Mouse (Mus musculus) liver, embryonic 14.5 days (tissue): ENCODE measurements at regions not wholly inside any gene's neighbourhood (a gene's known extent, or its start where the extent isn't known, plus 50 kb on each side); places are given as distances from the start of the nearest gene placed in this dataset.

Source experiments
- ATAC-seq: fragments of 200-750 bp; cut with Nextera tagmentation; 2 replicates; pipeline ENCODE4 v1.8.0; 2017; ENCODE audit warnings: moderate number of reproducible peaks, mild to moderate bottlenecking, moderate library complexity; ENCODE audit not compliant: insufficient read depth
- DNase-seq, 3 experiments: peaks; one replicate each; pipeline ENCODE4 v3.0.0-alpha.2; 2012 to 2013; ENCODE audit warnings: low read depth in 3 of 3, low spot score in 3 of 3
- H3K27ac ChIP-seq: fragments of 300-500 bp; sonication (generic); 2 replicates; pipeline ENCODE4 v1.5.1; 2014; ENCODE audit warnings: moderate library complexity, mild to moderate bottlenecking, control low read depth, inconsistent platforms
- H3K27me3 ChIP-seq: fragments of 300-500 bp; sonication (generic); 2 replicates; pipeline ENCODE4 v1.6.1; 2014; ENCODE audit warnings: mild to moderate bottlenecking, low read length, moderate library complexity; ENCODE audit not compliant: control insufficient read depth, insufficient read depth
- H3K36me3 ChIP-seq: fragments of 300-500 bp; sonication (generic); replicated peaks from 2 replicates; pipeline ENCODE4 v1.6.1; 2014; ENCODE audit warnings: low read depth; ENCODE audit not compliant: control insufficient read depth, insufficient read depth
- H3K4me1 ChIP-seq, 2 experiments: fragments of 200-500 bp in 1 of 2; fragments of 300-500 bp in 1 of 2; sonication (generic) in 1 of 2; replicated peaks; 2 replicates each; pipeline ENCODE4 v1.6.1; 2012 to 2014; ENCODE audit warnings: antibody characterized with exemption in 1 of 2, inconsistent platforms in 1 of 2, low read length in 1 of 2; ENCODE audit not compliant: control insufficient read depth in 2 of 2, insufficient read depth in 2 of 2
- H3K4me2 ChIP-seq: fragments of 300-500 bp; sonication (generic); 2 replicates; pipeline ENCODE4 v1.6.1; 2014; ENCODE audit warnings: low read depth, mild to moderate bottlenecking, control low read depth, moderate library complexity
- H3K4me3 ChIP-seq, 2 experiments: fragments of 200-500 bp in 1 of 2; fragments of 300-500 bp in 1 of 2; sonication (generic) in 1 of 2; 2 replicates each; pipeline ENCODE4 v1.5.1; 2012 to 2014; ENCODE audit warnings: low read depth in 2 of 2, low read length in 2 of 2, mild to moderate bottlenecking in 2 of 2, control low read depth in 1 of 2, inconsistent platforms in 1 of 2, moderate library complexity in 1 of 2; ENCODE audit not compliant: insufficient read depth in 1 of 2
- H3K9ac ChIP-seq: fragments of 300-500 bp; sonication (generic); replicated peaks from 2 replicates; pipeline ENCODE4 v1.6.1; 2014; ENCODE audit warnings: mild to moderate bottlenecking, control low read depth, moderate library complexity
- H3K9me3 ChIP-seq: fragments of 300-500 bp; sonication (generic); 2 replicates; pipeline ENCODE4 v1.6.1; 2016; ENCODE audit warnings: low read length, mixed read lengths; ENCODE audit not compliant: control insufficient read depth
- CTCF ChIP-seq: IDR thresholded peaks from 2 replicates; pipeline ENCODE4 v1.5.1; 2016; ENCODE audit warnings: antibody characterized with exemption, low read depth, control low read depth
- EP300 ChIP-seq: IDR thresholded peaks from 2 replicates; pipeline ENCODE4 v1.6.1; 2016; ENCODE audit warnings: antibody characterized with exemption, low read depth
- WGBS: fragments of 180-500 bp; shearing (Covaris S2); extraction: QIAGEN DNeasy Blood & Tissue Kit; methylation state at CpG from one replicate; pipeline ENCODE4 v1.1.7; 2014; ENCODE audit not compliant: insufficient replicate concordance; 5-methylcytosine and 5-hydroxymethylcytosine counted together

DNA sequence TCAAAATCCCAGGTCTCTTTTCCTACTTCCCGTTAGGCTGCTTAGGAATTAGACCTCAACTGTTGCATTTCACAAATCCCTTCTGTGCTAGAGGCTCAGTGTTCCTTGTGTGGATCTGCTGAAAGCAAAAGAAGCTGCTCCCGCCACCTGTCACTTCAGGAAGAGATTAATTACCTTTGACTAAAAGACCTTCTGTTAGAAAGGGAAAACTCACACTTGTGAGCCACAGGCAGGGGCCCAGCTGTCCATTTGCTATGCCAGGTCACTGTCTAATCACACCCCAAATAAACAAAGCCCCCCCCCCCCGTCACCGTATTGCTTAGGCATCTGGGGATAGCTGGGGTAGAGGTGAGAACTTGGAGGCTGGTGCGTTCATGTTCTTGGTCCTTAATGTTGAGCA lies 112.9 kb upstream of the Wscd1 start:
- TF ChIP-seq EP300 (no peak), CTCF (no peak)
- H3K27me3 ChIP-seq: no peaks in the 10 kb centered on the region

DNA sequence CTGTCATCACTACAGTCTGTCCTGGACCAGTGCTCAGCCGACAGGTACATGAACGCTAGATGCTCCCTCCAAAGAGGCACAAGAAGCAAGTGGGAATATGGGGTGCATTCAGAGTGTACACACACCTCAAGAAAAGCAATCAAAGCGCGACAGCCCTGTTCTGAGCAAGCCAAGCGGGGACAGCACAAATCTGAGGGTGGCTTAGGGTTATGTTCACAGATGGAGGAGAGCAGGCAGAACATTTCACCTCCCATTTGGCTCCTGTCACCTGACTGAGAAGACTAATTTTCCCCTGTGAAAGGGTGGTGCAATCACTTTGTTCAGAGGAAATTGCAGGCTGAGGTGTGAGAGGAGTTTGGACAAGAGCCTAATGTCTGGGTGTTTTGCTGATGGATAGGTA lies 106.8 kb upstream of the Wscd1 start:
- no peak overlapping the region for H3K4me3 ChIP-seq
- H3K9ac ChIP-seq: no peak overlapping the region
- ATAC-seq (no peak), DNase-seq (no peak)
- no peak overlapping the region for H3K27ac ChIP-seq
- H3K36me3 ChIP-seq: no peaks in the 10 kb centered on the region
- no peak overlapping the region for H3K4me2 ChIP-seq
- WGBS: 73% methylated on average over 5 of the region's 5 CpGs
- no peaks in the 10 kb centered on the region for H3K4me1 ChIP-seq
- TF ChIP-seq EP300 (no peak), CTCF (no peak)
- no peaks in the 10 kb centered on the region for H3K9me3 ChIP-seq
- H3K27me3 ChIP-seq: no peaks in the 10 kb centered on the region

More for the DNA sequence above, 112.9 kb upstream of the Wscd1 start:
- Histone ChIP-seq H3K27ac (no peak overlapping the region), H3K4me3 (no peak overlapping the region), H3K36me3 (no peaks in the 10 kb centered on the region), H3K4me2 (no peak overlapping the region), H3K4me1 (no peaks in the 10 kb centered on the region), H3K9me3 (no peaks in the 10 kb centered on the region), H3K9ac (no peak overlapping the region)
- ATAC-seq (no peak), DNase-seq (no peak)
- WGBS: 26% methylated on average over 5 of the region's 5 CpGs

DNA sequence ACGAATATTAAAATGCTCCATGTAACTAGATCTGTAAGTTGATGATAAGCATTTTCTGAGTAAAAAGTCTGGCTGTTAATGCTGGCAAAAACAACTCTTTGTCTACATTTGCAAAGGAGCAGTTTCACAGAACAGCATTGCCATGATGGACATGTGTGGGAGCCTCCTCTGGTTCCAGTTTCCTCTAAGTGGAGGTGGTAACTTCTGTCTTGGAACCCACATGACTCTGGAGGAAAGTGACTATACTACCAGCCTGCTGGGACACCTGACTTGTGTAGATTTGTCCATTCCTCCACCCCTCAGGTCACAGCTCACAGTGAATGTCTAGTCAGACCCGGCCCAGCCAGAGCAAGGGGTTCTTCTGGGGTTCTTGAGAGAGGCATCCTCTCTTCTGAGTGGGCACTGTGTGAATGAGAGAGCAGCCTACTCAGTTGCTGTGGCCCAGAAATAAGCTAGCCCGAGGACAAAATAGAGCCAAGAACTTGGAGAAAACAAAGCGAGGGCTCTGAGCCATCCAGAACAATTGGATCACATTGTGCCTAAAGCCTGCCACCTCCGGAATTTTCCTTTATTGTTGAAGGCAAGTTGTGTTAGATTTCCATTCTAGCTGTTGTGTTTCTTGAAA lies 97.9 kb upstream of the Wscd1 start:
- H3K36me3 ChIP-seq: no peaks in the 10 kb centered on the region
- H3K4me3 ChIP-seq: no peak overlapping the region
- H3K27ac ChIP-seq: no peak overlapping the region
- H3K27me3 ChIP-seq: no peaks in the 10 kb centered on the region
- WGBS: 54% methylated on average over 5 of the region's 5 CpGs
- H3K9me3 ChIP-seq: no peaks in the 10 kb centered on the region
- no peak for ATAC-seq
- no peak for DNase-seq
- H3K4me2 ChIP-seq: no peak overlapping the region
- no peak for TF ChIP-seq EP300
- TF ChIP-seq CTCF: no peak
- H3K4me1 ChIP-seq: no peaks in the 10 kb centered on the region
- H3K9ac ChIP-seq: no peak overlapping the region

DNA sequence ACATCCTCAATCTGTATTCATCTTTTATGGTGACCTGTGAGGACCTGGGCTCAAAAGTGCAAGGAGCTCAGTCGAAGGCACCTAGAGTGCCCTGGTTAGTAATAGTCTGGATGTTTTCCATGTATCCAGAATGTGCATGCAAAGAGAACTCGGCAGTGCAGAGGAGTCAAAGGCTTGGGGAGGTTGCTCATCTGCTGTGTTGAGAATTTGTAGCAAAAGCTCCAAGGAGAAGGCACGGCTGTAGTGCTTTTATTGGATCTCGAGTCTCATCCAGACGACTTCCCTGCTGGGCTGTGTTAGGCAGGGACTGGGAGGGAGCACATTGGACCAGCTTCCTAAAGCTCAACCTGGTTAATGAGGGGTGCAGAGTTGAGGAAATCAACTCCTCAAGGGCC lies 97.3 kb upstream of the Wscd1 start:
- DNase-seq (no peak), ATAC-seq (no peak)
- H3K27ac ChIP-seq: no peak overlapping the region
- H3K4me1 ChIP-seq: no peaks in the 10 kb centered on the region
- no peaks in the 10 kb centered on the region for H3K9me3 ChIP-seq
- no peaks in the 10 kb centered on the region for H3K27me3 ChIP-seq
- H3K36me3 ChIP-seq: no peaks in the 10 kb centered on the region
- WGBS: 50% methylated on average over 5 of the region's 5 CpGs
- no peak overlapping the region for H3K4me3 ChIP-seq
- TF ChIP-seq CTCF (no peak), EP300 (no peak)
- no peak overlapping the region for H3K9ac ChIP-seq
- H3K4me2 ChIP-seq: no peak overlapping the region

DNA sequence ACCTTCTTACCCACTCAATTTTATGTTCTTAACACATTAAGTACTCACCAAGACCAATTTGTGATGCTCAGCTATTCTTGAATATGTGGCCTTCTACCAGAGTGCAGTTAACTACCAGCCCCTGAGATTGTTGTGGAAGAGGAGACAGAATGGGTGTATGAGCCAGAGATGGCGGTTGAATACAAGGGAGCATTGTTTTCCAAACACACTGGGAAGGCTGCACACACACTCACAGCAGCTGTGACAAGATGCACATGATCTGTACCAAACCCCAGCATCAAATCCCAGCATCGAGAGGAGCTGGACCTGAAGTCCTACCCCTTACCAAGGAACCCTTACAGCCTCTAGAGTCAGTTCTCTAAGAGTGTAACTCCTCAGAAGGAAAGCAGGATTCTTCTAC lies 91.4 kb upstream of the Wscd1 start:
- no peaks in the 10 kb centered on the region for H3K4me1 ChIP-seq
- no peak overlapping the region for H3K4me3 ChIP-seq
- no peaks in the 10 kb centered on the region for H3K9me3 ChIP-seq
- 45% methylated on average over 2 of the region's 2 CpGs for WGBS
- H3K27me3 ChIP-seq: no peaks in the 10 kb centered on the region
- ATAC-seq: no peak
- H3K4me2 ChIP-seq: no peak overlapping the region
- no peak for TF ChIP-seq EP300
- TF ChIP-seq CTCF: no peak
- no peak overlapping the region for H3K27ac ChIP-seq
- no peak overlapping the region for H3K9ac ChIP-seq
- no peak for DNase-seq
- no peaks in the 10 kb centered on the region for H3K36me3 ChIP-seq
